Mouse (Mus musculus): Measurements from ENCODE around the gene Epb41l5.

DNA sequence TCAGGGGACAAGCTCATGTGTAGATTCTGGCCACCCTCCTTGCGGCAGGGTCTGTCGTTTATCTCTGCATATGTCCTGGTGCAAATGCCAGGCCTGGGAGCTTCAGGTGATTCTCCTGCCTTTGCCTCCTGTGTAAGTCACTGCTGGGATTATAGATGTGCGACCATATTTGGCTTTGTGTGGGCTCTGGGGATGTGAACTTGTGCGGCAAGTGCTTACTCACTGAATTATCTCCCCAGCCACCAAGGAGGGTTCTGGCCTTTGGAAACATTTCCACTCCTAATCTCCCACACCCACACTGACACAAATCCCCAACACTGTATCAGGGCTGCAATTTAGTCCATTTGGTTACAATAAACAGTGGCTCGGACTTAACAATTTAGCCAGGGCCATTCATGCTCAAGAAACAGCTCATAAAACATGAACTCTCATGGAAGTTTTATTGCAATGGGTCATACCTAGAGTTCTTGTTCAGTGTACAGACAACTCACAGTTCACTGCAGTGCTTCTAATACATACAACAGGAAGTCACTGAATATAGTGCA, 104.1 kb downstream of the Epb41l5 start:
- TF ChIP-seq CTCF (IDR thresholded peaks at IDR 0.05; ENCODE audit: low read depth) (no peak), EP300 (IDR thresholded peaks at IDR 0.05; ENCODE audit: low read depth) (no peak)
